Mouse (Mus musculus) embryonic fibroblast, embryonic 13.5 days (primary cell): ENCODE measurements around the gene Diaph2.

ENCODE experiments used
- CTCF ChIP-seq: IDR thresholded peaks from 2 replicates; pipeline ENCODE4 v1.5.1; 2011; ENCODE audit warnings: mild to moderate bottlenecking, control low read depth, low read length, moderate library complexity, borderline replicate concordance; ENCODE audit not compliant: insufficient read depth
- POLR2A ChIP-seq: IDR thresholded peaks from 2 replicates; pipeline ENCODE4 v1.6.1; 2011; ENCODE audit warnings: low read depth, mild to moderate bottlenecking, control low read depth, low read length, moderate library complexity

DNA sequence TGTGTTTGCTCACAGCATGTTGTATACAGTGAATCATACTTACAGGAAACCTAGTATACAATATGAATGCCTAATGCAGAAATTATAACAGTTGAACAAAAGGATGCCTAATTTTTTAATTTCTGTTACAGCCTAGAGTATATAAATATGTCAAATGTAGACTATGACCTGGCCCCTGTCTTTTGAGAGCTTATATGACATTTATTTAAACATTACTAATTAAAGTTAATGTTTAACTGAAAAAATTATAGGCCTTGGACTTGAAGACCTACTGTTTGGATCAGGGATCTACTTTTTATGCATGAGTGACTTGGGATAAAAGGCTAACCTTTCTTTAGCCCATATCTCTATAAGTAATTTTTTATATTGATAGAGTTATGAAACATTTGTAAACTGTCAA, 84.3 kb downstream of the Diaph2 start:
- no peak for TF ChIP-seq POLR2A
- no peak for TF ChIP-seq CTCF
